Mouse (Mus musculus): ENCODE results near the gene Il6st. TPM values are rescaled to one million over a fixed set of nuclear protein-coding genes. Genes with fewer than 3 reads are reported as not detected.
"Not testable (repeated sequence)": the region's sequence is repeated elsewhere in the genome, so short reads cannot be mapped to it uniquely, and the experiment has no call there.

Gene Il6st
- polyA plus RNA-seq, 1 experiment = not detected

- 82% methylated on average over 13 of the region's 13 CpGs for WGBS
- H3K27ac ChIP-seq (ENCODE audit: insufficient read depth, low read depth, low read length) = no peak overlapping the region
- peaks cover 6% of the 10 kb centered on the region; the same call in 1 of the 2 replicates for H3K4me1 ChIP-seq (ENCODE audit: control insufficient read depth, insufficient read depth, low read length)
- no peak overlapping the region for H3K4me3 ChIP-seq (ENCODE audit: insufficient read depth, low read depth, low read length)
- TF ChIP-seq POLR2A (IDR thresholded peaks at IDR 0.05; ENCODE audit: insufficient read depth, low read depth, low read length) (no peak), CTCF (IDR thresholded peaks at IDR 0.05; ENCODE audit: insufficient read depth, low read depth, low read length) (no peak)
Measured at GRCm38 (mm10) chr13:112426265-112427135, 37.4 kb upstream of the Il6st start.

GRCm38 (mm10) chr13:112427136-112427470 is 36.8 kb upstream of the Il6st start:
- H3K27ac ChIP-seq (ENCODE audit: insufficient read depth, low read depth, low read length); H3K4me1 ChIP-seq (ENCODE audit: control insufficient read depth, insufficient read depth, low read length); H3K4me3 ChIP-seq (ENCODE audit: insufficient read depth, low read depth, low read length): not testable (repeated sequence)
- WGBS = 97% methylated on average over 4 of the region's 4 CpGs

DNA sequence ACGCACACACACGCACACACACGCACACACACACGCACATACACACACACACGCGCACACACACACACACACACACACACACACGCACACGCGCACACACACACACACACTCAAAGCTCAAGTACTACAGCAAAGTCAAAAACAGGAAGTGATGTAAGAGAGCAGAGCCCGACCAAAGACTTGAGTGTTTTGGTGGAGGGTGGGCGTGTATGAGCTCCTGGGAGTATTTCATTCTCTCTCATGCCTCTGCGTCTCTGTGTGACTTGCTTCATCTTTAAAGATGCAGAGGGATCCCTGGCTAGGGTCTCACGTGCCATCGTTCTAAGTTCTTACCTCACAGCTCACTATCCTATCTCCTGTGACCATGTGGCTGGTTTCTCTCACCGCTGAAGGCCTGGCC is 36.3 kb upstream of the Il6st start:
- Histone ChIP-seq H3K4me3 (ENCODE audit: insufficient read depth, low read depth, low read length) (no peak overlapping the region), H3K4me1 (ENCODE audit: control insufficient read depth, insufficient read depth, low read length) (peaks cover 6% of the 10 kb centered on the region; the same call in 1 of the 2 replicates), H3K27ac (ENCODE audit: insufficient read depth, low read depth, low read length) (no peak overlapping the region)
- TF ChIP-seq CTCF (IDR thresholded peaks at IDR 0.05; ENCODE audit: insufficient read depth, low read depth, low read length) = no peak
- TF ChIP-seq POLR2A (IDR thresholded peaks at IDR 0.05; ENCODE audit: insufficient read depth, low read depth, low read length) = no peak
- WGBS = 95% methylated on average over 15 of the region's 15 CpGs

DNA sequence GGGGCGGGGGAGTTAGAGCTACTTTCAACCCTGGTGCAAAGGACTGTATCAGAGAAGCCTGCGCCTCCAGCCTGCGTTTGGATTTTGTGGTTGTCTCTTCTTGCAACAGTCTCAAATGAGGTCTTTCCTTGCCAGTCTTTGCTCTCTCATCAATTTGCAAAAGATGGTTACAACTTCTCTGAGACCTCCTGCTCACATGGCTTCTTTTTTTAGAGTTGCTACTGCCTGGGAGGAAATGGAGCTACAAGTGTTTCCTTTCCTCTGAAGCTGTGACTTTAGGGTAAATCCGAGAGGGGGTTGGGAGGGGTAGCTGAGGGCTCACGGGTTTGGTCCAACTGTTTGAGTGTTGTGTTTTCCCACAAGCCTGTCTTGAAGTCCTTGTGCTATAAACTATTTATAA is 30.6 kb upstream of the Il6st start:
- no peak overlapping the region for H3K27ac ChIP-seq (ENCODE audit: insufficient read depth, low read depth, low read length)
- 76% methylated on average over 5 of the region's 5 CpGs for WGBS
- no peak overlapping the region for H3K4me3 ChIP-seq (ENCODE audit: insufficient read depth, low read depth, low read length)

DNA sequence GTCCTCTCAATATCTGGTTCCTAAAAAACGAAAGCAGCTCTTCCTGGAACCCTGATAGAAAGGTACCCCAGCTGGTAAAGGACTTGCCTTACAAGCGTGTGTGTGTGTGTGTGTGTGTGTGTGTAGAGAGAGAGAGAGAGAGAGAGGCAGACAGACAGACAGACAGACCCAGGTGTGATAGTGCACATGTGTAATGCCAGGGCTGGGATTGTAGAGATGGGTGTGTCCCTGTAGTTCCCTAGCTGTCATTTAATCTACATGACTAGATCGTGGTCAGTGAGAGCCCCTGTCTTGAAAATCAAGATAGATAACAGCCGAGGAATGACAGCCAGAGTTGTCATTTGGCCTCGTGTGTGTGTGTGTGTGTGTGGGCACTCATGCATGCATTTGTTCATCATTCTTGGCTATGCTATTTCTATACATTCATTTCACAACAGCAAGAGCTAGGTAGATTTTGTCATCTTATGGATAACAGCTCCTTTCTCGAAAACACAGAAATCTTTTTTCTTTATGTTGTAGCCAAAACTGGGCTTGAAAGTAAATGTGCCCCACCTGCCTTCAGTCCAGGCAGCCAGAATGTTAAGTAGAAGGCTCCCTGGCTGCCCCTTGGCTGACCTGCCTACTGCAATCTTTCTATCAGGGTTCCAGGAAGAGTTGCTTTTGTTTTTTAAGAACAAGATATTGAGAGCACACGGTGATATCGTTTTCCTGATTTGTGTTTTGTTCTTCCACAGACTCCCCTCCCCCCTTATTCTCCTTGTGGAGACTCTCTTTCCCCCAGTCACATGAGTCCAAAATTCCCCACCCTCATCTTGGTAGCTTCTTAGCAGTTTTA is 28.4 kb upstream of the Il6st start:
- Histone ChIP-seq H3K4me3 (ENCODE audit: insufficient read depth, low read depth, low read length) (no peak overlapping the region), H3K27ac (ENCODE audit: insufficient read depth, low read depth, low read length) (no peak overlapping the region)
- 70% methylated on average over 8 of the region's 8 CpGs for WGBS

More for the DNA sequence above, 30.6 kb upstream of the Il6st start:
- TF ChIP-seq CTCF (IDR thresholded peaks at IDR 0.05; ENCODE audit: insufficient read depth, low read depth, low read length) = no peak
- no peak for TF ChIP-seq POLR2A (IDR thresholded peaks at IDR 0.05; ENCODE audit: insufficient read depth, low read depth, low read length)
- H3K4me1 ChIP-seq (ENCODE audit: control insufficient read depth, insufficient read depth, low read length) = peaks cover 2% of the 10 kb centered on the region; the same call in 1 of the 2 replicates

GRCm38 (mm10) chr13:112436288-112436687 is 27.6 kb upstream of the Il6st start:
- WGBS = 94% methylated on average over 7 of the region's 7 CpGs
- peaks cover 10% of the 10 kb centered on the region for H3K4me1 ChIP-seq (ENCODE audit: control insufficient read depth, insufficient read depth, low read length)
- H3K27ac ChIP-seq (ENCODE audit: insufficient read depth, low read depth, low read length) = no peak overlapping the region
- TF ChIP-seq CTCF (IDR thresholded peaks at IDR 0.05; ENCODE audit: insufficient read depth, low read depth, low read length) (no peak), POLR2A (IDR thresholded peaks at IDR 0.05; ENCODE audit: insufficient read depth, low read depth, low read length) (no peak)
- no peak overlapping the region for H3K4me3 ChIP-seq (ENCODE audit: insufficient read depth, low read depth, low read length)

More for the DNA sequence above, 28.4 kb upstream of the Il6st start:
- H3K4me1 ChIP-seq (ENCODE audit: control insufficient read depth, insufficient read depth, low read length) = peaks cover 10% of the 10 kb centered on the region
- TF ChIP-seq POLR2A (IDR thresholded peaks at IDR 0.05; ENCODE audit: insufficient read depth, low read depth, low read length) (no peak), CTCF (IDR thresholded peaks at IDR 0.05; ENCODE audit: insufficient read depth, low read depth, low read length) (no peak)

DNA sequence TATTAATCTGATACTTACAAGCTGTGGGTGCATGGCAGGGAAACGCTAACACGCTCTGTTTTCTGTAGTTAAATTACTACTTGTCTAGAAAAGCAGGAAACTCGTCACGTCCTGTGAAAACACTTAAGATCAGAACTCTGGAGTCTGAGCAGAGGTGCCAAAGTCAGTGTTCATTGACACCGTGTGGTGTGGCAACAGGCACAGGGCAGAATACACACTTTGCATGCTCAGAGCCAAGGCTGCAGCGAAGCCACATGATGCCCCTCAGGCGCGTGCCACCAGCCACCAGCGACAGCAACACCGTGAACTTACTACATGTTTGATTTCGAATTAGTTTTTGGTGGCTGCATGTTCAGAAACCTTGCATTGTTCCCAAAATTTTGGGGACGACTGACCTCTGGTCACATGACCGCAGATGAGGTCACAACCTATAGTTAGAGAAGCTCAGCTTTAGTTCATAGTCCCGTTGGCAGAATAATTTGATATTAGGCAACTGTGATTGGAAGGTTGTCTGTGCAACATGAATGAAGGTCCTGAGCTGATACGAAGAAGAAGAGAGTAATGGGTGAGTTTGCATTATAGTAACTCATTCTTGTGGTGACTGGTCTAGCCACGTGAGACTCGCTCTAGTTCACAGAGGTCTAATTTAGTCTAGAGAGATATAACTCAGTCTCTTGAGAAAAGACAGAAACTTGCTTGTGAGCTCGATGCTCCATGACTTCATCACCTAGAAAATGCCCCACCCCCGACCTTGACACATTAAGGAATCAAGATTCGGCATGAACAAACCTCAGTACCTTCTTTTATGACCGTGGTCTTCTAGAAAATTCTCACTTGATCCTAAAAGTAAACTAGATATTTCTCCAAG is 25.6 kb upstream of the Il6st start:
- TF ChIP-seq CTCF (IDR thresholded peaks at IDR 0.05; ENCODE audit: insufficient read depth, low read depth, low read length) = no peak
- Histone ChIP-seq H3K4me3 (ENCODE audit: insufficient read depth, low read depth, low read length) (no peak overlapping the region), H3K27ac (ENCODE audit: insufficient read depth, low read depth, low read length) (no peak overlapping the region), H3K4me1 (ENCODE audit: control insufficient read depth, insufficient read depth, low read length) (peaks cover 10% of the 10 kb centered on the region)
- WGBS = 83% methylated on average over 21 of the region's 21 CpGs

DNA sequence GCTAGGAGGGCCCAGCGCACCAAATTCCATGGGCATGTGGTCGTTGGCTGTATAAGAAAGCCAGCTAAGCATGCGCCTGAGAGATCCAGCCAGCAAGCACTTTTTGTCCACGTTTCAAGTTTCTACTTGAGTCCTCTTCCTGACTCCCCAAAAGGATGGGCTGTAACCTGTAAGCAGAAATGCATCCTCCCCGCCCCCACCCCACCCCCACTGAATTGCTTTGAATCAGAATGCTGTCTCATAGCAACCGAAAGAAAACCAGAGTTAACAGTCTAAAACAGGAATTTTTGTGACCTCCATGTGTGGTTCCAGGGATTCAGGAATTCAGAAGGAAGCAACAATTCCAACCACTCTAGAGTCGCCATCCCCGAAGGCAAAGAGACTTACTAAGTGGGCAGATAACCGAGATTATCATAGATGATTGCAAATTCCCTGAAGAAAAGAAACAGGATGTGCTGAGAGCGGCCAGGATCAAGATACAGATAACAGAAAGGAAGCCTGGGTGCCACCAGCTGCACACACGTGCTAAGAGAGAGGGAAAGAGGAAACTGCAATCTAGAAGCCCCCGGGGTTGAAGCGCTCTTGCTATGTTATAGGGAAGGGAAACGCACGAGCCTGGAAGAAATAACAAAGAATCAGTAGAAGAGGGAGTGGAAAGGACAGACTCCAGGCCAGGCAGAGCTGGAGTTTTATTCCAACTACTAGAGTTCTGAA is 24.6 kb upstream of the Il6st start:
- no peak for TF ChIP-seq POLR2A (IDR thresholded peaks at IDR 0.05; ENCODE audit: insufficient read depth, low read depth, low read length)
- TF ChIP-seq CTCF (IDR thresholded peaks at IDR 0.05; ENCODE audit: insufficient read depth, low read depth, low read length) = no peak
- Histone ChIP-seq H3K4me1 (ENCODE audit: control insufficient read depth, insufficient read depth, low read length) (peaks cover 10% of the 10 kb centered on the region), H3K4me3 (ENCODE audit: insufficient read depth, low read depth, low read length) (no peak overlapping the region), H3K27ac (ENCODE audit: insufficient read depth, low read depth, low read length) (no peak overlapping the region)
- 35% methylated on average over 15 of the region's 15 CpGs for WGBS
